Mouse (Mus musculus): ENCODE data around the gene Spo11.

- no peak for TF ChIP-seq TAL1 (conservative IDR thresholded peaks at IDR 0.05; ENCODE audit: low read depth, low read length)
- no peak for TF ChIP-seq POLR2AphosphoS5 (IDR thresholded peaks at IDR 0.05; ENCODE audit: insufficient replicate concordance, low read depth, low read length)
- TF ChIP-seq CTCF (IDR thresholded peaks at IDR 0.05; ENCODE audit: low read depth, low read length): no peak
These were observed 2.3 kb upstream of the Spo11 start for GRCm38 (mm10) chr2:172975159-172975558.
